Mouse (Mus musculus) CD4-positive helper T cell, adult 2 months (primary cell): Measurements from ENCODE around the gene Cdk5r1.

Experiments used
- DNase-seq: peaks from one replicate; pipeline ENCODE4 v3.0.0-alpha.2; 2012; ENCODE audit warnings: low read depth, missing footprints, low spot score

The Cdk5r1 gene

GRCm38 (mm10) chr11:80504519-80505385 is 27.9 kb downstream of the Cdk5r1 start:
- peak; percentile 55 for DNase-seq

- no peak for DNase-seq
These were observed 28.8 kb downstream of the Cdk5r1 start for GRCm38 (mm10) chr11:80505581-80505980.

DNA sequence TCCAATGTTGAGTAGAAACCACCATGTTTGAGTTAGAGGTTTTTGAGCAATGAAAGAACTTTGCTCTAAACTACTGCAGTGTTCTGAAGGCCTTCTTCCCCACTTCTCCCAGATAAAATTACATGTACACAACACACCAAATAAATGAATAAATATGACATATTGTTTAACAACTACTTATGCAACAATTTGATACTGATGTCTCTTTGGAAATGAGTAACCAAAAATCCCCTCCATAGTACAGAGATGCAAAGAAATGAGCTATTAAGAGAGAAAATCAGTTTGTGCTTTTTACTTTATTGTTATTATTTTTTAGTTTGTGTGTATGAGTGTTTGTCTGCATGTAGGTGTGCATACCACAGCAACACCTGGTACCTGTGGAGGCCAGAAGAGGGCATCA is 29.7 kb downstream of the Cdk5r1 start:
- no peak for DNase-seq

DNA sequence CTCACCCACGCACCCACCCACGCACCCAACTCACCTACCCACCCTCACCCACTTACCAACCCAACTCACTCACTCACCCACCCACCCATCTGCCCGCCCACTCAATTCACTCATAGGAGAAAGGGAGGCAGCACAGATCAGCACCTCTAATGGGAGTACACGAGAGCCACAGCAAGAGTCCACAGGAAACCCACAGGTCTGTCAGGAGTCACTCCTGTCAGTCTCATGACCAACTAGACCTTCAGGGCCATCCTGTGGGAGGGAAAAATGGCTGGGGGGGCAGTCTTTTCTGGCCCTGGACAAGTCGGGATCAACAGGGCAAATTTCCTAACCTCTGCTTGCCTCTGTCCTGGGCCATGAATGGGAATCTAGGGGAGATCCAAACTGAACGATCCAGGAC is 31.0 kb downstream of the Cdk5r1 start:
- peak; percentile 61 for DNase-seq

- DNase-seq = peak; percentile 86
These were observed 31.7 kb downstream of the Cdk5r1 start for GRCm38 (mm10) chr11:80508361-80509175.

GRCm38 (mm10) chr11:80509176-80509506 is 32.3 kb downstream of the Cdk5r1 start:
- DNase-seq = no peak

- no peak for DNase-seq
These were observed 33.3 kb downstream of the Cdk5r1 start for GRCm38 (mm10) chr11:80510124-80510523.

DNA sequence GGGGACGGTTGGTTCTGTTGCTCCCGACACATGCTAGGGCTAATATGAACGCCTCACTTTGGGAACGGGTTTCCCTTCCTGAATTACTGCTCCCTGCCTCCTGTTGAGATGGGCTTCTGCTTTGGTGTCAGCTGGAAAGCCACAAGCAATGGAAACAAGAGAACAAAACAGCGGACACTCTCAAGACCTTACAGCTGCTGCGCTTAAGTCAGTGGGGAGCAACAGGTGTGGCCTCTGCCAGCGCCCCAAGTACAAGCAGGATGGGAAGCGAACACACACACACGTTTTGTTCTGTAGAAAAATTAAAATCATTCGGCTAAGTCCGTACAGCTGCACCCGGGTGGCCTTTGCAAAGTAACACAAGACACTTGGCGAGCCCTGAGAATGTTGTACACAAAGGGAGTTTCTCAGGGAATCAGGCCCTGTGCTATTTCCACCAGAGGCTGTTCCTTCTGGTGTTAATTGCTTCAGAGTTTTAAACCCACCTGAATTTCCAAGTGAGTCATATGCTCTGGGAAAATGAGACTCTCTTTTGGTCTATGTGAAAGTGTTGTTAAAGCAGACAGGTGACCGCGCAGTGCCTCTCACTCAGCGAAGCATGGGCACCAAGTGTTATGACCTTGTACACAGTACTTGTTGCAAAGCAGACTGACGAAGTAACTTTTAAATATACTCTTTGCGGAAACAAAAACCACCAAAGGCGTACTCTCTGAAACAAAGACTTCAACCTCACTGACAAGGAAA is 35.7 kb downstream of the Cdk5r1 start:
- no peak for DNase-seq

GRCm38 (mm10) chr11:80513796-80514195 is 37.0 kb downstream of the Cdk5r1 start:
- DNase-seq = peak; percentile 45

- no peak for DNase-seq
These were observed 38.5 kb downstream of the Cdk5r1 start for GRCm38 (mm10) chr11:80515346-80515745.

DNA sequence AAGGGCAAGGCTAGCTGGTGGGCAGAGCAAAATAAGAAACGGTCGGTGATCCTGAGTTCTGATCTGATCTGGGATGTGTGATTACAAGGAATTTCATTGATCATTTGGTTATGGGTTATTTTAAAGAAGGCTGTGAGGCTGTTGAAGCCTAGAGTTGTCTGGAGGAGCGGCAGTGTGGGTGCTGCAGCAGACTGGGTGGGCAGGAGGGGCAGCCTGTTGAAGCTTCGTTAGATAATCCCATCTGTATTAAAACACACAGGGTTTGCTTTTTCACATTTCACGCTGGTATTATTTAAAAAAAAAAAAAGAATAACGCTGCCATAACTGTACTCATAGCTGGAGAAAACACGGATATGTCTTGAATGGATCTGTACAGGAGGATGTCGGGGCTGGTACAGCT is 39.1 kb downstream of the Cdk5r1 start:
- no peak for DNase-seq

- DNase-seq = no peak
These were observed 41.9 kb downstream of the Cdk5r1 start for GRCm38 (mm10) chr11:80518421-80519367.

GRCm38 (mm10) chr11:80521148-80521547 is 44.3 kb downstream of the Cdk5r1 start:
- DNase-seq = no peak

- DNase-seq = no peak
These were observed 46.0 kb downstream of the Cdk5r1 start for GRCm38 (mm10) chr11:80522852-80523251.

DNA sequence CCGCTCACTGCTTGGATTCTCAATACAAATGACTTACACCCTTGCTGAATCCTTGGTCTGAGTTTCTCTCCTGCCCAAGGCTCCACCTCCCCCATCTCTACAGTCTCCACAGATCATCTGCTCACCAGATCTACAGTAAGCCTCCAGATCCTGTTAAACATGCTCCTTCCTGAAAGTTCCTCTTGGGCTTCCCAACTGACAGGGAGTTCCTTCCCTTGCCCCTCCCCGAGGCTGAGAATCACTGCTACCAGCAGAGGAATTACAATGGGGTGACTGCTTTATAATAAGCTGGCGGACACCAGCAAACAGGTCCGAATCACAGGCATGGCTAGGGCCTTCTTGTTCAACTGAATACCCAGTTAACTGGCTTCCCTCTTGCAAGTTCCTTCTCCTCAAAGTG is 46.6 kb downstream of the Cdk5r1 start:
- DNase-seq = no peak

- DNase-seq = no peak
These were observed 47.4 kb downstream of the Cdk5r1 start for GRCm38 (mm10) chr11:80524213-80524612.

DNA sequence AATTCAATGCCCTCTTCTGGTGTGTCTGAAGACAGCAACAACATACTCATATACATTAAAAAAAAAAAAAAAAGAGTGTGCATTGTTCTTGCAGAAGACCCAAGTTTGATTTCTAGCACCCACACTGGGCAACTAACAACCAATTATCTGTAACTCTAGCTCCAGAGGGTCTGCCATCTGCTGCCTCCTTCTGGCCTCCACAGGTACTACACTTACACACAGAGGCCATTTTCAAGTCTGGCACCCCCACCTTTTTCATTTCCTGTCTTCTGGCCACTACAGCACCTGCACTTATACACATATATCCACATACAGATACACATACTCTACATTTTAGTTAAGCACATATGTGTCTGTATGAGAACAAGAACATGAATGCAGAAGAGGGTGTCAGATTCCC is 50.9 kb downstream of the Cdk5r1 start:
- DNase-seq = peak; percentile 35

DNA sequence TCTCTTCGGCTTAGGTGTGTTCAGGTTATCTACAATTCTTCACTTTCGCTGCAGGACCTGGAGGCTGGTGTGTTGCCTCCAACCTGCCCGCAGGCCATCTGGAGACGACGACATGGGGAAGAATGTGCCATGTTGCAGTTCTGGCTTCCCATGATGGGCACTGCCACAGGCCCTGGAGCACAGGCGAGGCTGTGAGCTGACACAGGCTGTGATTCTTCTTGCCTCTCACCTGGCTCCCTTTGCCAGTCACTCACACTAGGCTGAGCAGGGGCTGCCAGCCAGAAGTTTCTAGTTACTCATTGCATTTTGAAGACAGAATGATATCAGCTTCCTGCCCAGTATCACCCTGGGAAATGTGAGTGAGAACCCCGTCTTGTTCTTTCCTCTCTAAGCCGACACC is 52.3 kb downstream of the Cdk5r1 start:
- DNase-seq = no peak
